Mouse (Mus musculus) fat pad, adult 2 months (tissue): ENCODE data around the gene Ulk1.

Source experiments
- DNase-seq: peaks from one replicate; pipeline ENCODE4 v3.0.0-alpha.2; 2011; ENCODE audit warnings: low read depth, low spot score; ENCODE audit errors: extremely low read depth

Gene Ulk1

GRCm38 (mm10) chr5:110770031-110770445 is 39.9 kb downstream of the Ulk1 start:
- no peak for DNase-seq

GRCm38 (mm10) chr5:110769272-110769671 is 40.6 kb downstream of the Ulk1 start:
- DNase-seq = no peak

- no peak for DNase-seq
Measured at GRCm38 (mm10) chr5:110763890-110764289, 46.0 kb downstream of the Ulk1 start.

- DNase-seq = peak; percentile 19
Measured at GRCm38 (mm10) chr5:110745021-110745420, 64.9 kb downstream of the Ulk1 start.

- no peak for DNase-seq
Measured at GRCm38 (mm10) chr5:110739496-110740275, 70.2 kb downstream of the Ulk1 start.

GRCm38 (mm10) chr5:110735606-110736005 is 74.3 kb downstream of the Ulk1 start:
- DNase-seq = no peak
